Mouse (Mus musculus) lung, postnatal 10 days (tissue): Measurements from ENCODE around the gene Nat8f4.
"Not testable (repeated sequence)": the region's sequence is repeated elsewhere in the genome, so short reads cannot be mapped to it uniquely, and the experiment has no call there.

ENCODE experiments used
- DNase-seq: peaks from one replicate; pipeline ENCODE4 v3.0.0; 2021

Nat8f4 gene

DNA sequence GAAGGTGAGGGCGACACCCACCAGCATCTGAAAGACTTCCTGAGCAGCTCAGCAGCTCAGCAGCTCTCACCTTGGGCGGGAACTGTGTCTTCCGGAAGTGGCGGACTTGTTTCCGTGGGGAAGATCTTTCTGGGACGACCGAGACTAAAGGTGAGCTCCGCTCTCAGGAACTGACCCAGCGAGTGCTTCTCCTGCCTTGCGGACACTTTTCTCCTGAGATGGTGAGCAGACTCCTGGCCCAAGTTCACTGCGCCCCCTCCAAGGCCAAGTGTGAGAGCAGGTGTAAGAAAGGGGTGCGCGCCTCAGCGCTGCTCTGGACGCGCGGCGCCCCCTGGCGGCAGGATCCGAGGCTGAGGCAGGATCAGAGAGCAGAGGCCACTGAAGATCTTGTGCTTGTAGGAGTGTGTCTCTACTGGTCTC is at the start of gene Nat8f4:
Nat8f4 (minus strand) TSS at position 243 of the 420 bp plus-strand sequence.
- peak; percentile 79 for DNase-seq

DNA sequence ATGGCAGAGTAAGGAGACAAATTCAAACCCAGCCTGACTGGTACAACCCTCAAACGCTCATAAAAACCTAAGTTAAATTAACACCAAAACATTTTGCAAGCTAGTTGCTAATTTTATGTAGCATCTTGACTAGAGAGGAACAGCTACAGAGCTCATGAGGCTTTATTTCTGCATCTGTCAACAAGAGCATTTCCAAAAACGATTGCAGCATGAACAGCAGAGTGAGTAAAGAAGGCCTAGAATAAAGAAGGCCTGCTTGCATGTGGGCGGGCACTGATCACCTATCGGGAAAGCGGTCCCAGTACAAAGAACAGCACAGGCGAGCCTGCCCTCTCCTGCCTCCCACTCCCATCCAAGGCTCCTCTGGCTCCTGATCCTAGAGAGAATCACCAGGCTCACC is 43.9 kb upstream of the Nat8f4 start:
- DNase-seq = no peak

DNA sequence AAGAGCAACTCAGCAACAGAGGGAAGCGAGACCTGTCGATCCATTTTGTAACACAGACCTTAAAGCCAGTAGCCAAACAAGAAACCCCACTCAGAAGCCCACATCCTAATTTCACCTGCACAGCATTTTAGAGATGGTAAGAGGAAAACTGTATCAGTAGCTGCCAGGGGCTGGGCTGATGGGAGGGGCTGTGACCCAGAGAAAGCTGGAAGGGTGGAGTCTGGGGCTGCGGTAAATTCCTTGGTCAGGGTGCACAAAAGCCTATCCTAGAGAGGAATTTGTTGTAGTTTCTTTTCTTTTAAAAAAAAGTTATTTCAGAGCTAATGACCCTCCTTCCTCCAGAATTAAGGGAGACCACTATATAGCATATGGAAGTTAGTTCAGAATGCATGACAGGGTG is 37.8 kb upstream of the Nat8f4 start:
- DNase-seq = no peak

DNA sequence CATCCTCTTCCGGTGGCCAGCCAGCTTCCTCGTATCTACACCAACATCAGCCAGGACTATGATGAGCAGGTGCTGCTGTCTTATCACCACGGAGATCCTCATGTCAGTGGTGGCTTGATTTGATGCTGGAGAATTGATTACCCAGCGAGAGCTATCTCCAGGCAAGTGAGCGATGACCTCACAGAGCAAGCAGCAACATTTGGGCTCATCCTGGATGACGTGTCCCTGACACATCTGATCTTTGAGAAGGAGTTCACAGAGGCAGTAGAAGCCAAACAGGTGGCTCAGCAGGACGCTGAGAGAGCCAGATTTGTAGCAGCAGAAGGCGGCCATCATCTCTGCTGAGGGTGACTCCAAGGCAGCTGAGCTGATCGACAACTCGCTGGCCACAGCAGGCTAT is 34.0 kb upstream of the Nat8f4 start:
- DNase-seq = no peak

DNA sequence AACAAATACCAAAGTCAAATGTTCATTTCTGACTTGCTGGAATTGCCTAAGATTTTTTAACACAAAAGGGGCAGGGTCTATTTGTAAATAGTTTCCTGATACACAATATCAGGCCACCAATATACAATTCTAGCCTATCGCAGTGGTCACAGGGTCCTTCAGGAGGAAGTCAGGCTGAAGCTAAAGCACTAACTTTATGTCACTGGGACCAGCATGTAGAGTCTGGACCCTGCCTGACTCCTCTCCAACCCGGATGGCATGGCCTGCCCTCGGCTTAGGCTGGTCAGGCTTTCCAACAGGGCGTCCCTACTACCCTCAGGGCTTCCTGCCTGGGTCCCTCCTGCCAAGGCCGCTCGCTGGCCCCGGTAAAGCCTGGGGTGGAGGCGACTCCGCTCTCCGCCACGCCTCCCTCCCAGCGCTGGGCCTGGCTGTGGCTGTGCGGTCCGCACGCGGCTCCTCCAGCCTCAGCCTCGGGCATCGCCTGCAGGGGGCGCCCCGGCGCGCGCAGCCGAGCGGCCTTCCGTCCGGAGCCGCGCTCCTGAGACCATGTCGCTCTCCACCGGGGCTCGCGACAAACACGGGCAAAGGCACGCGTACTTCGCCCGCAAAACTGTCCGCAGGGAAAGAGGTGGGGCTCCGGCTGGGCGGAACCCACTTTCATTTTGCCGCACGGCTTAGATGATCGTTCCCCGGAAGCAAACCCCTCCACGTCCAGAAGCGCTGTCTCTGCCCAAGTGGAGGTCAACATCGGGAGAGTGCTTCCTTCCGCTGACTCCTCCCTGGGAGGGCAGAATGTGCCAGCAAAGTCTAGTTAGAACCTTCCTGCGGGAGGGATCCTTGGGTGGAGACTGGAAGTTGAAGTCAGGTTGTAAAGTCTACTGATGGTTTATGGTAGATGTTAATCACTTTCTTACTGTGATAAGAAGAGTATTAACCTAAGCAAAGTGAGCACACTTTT is 32.1 kb upstream of the Nat8f4 start:
- peak; percentile 93 for DNase-seq

DNA sequence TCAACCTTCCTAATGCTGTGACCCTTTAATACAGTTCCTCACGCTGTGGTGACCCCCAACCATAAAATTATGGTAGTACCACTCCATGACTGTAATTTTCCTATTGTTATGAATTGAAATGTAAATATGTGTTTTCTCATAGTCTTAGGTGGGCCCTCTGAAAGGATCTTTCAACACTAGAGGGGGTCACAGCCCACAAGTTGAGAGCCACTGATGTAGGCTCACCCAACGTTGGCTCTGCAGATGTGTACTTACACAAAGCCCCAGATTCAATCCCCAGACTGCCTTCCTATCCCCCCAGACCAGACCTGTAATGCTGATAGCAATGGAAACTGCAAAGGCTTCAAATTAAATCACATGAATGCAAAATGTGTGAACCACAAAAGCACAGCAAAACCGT is 31.0 kb upstream of the Nat8f4 start:
- DNase-seq = no peak

DNA sequence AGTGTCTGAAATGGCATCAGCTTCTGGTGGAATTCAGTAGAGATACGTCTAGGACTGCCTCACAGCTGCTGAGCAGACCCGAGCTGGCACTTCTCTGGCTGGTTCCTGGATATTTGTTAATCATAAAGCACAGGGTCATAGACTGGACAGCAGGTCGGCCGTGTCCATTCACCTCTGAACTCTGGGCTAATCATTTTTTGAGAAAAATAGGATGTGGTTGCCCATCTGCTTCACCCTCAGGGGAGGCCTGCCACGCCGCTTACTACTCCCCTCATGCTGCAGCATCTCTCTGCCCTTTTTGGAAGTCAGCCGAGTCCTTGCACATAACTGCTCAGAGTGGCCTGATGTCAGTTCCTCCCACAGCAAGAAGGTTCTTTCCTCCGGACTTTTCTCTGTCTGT is 29.4 kb upstream of the Nat8f4 start:
- DNase-seq = no peak

DNA sequence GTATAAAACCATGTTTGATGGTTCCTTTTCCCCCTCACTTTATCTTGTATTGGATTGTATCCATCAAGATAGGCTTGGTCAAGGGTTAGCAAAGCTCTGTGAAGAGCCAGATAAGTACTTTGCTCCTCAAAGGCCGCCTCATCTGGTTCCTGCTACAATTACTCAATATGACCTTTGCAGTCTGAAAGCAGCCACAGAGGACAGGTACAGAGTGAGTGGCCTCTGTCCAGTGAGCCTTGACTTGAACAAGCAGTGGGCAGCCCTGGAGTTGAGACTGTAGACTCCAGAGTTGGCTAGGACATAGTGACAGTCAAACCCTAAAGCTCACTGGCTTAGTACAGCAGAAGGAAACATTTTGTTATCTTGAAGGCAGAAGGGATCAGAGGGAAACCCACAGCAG is 24.6 kb upstream of the Nat8f4 start:
- no peak for DNase-seq

DNA sequence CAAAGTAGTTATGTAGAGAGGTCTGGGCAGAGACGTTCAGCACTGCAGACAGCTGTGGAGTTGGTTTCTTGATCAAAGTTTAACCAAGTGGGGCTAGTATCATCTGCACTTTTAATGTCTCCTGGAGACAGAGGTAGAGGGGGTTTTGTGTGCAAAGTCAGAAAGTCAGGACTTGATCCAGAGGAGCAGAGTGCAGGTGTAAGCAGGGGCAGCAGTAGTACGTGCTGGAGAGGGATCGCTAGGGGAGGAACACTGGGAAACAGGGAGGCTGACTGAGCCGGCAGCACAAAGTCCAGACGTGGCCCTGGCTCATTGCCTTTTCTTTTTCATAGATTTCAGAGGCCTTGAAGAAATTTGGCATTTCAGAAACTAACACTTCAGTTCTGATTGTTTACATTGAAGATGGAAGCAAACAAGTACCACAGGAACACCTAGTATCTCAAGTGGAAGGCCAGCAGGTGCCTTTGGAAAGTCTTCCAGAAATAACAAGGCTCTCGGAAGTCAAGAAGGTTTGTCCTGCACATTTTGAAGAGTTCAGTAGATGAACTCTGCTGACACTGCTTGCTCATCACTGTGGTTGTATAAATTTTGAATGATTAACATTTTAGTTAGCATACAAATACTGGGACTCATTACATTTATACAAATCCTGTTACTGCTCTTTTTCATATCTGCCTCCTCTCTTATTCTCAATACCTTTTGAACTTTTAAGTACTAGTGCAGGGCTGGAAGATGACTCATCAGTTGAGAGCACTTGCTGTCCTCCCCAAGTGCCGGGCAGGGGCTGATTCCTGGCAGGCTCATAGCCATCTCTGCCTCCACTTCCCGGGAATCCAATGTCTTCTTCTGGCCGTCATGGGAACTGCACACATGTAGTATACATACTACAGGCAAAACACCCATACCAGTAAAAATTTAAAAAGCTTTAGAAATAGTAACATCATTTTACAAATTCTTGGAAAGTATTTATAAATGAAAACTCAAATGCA is 23.1 kb upstream of the Nat8f4 start:
- DNase-seq = no peak

DNA sequence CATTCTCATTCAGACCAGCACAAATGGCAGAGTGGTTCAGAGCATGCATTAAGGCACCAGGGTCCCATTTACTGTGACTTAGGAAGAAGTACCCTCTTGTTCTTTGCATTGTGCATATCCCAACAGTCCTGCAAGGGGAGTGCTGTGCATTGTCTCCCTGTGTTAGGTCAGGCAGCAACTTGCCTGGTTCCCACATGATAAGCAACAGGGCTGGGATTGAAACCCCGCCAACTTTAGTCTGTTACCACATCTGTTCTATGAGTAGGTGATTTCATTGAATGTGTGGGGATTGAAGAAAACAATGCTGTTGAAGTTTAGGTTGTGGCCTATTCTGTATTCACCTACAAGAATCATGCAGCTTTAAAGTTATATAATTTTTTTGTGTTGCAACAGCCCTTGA is 22.0 kb upstream of the Nat8f4 start:
- DNase-seq = no peak

DNA sequence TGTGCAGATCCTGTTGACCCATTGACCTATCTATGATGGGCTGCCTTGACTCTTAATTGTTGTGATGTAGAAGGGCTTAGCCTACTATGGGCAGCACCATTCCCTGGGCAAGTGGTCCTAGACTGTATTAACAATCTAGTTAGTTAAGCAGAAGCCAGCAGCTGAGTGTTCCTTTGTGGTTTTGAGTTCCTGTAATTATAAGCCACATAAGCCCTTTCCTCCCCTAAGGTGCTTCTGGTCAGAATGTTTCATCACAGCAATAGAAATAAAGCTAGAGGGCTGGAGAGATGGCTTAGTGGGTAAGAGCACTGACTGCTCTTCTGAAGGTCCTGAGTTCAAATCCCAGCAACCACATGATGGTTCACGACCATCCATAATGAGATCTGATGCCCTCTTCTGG is 19.0 kb upstream of the Nat8f4 start:
- DNase-seq = no peak

DNA sequence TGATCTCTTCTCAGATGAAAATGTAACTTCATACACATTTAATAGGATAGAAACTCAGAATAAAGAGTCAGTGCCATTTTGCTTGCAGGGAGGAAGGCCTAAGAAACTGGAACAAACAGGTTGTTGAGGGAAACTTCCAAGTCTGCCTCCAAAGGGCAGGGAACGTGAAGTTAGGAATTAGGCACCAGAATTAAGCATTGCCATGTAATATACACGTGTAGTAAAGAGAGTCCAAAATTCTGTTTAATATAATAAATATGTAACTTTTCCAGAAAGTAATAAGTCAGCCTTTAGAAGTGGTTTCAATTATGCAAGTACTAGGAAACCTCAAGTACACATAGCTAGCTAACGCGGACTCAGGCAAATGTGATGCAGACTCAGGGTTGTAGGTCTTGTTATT is 14.7 kb upstream of the Nat8f4 start:
- DNase-seq = no peak

DNA sequence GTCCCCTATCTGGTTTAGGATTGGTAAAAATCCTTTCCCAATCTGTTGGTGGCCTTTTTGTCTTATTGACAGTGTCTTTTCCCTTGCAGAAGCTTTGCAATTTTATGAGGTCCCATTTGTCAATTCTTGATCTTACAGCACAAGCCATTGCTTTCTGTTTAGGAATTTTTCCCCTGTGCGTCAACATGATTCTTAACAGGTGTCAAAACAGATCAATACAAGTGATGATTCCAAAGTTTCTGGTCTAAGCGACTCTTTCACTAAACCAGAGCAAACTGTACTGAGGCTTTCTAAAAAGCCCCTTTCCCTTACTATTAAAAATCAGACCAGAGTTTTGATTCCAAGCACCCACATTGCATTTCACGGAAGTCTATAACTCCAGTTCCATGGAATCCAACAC is 13.7 kb upstream of the Nat8f4 start:
- DNase-seq = not testable (repeated sequence)

DNA sequence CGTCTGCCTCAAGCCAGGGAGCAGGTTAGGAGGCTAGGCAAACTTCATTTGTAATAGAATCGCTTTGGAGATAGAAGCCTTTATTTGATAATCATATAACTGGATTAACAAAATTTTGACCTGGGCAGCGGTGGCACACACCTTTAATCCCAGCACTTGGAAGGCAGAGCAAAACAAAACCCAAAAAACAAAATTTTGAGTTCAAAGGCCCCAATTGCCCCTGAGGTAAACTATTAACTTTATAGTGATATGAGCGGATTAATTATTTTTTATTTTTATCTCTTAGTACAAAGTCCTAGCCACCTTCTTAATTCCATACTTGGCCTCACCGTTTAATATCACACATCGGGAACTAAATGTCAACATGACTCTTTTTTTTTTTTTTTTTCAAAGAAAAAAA is 11.9 kb upstream of the Nat8f4 start:
- DNase-seq = no peak

DNA sequence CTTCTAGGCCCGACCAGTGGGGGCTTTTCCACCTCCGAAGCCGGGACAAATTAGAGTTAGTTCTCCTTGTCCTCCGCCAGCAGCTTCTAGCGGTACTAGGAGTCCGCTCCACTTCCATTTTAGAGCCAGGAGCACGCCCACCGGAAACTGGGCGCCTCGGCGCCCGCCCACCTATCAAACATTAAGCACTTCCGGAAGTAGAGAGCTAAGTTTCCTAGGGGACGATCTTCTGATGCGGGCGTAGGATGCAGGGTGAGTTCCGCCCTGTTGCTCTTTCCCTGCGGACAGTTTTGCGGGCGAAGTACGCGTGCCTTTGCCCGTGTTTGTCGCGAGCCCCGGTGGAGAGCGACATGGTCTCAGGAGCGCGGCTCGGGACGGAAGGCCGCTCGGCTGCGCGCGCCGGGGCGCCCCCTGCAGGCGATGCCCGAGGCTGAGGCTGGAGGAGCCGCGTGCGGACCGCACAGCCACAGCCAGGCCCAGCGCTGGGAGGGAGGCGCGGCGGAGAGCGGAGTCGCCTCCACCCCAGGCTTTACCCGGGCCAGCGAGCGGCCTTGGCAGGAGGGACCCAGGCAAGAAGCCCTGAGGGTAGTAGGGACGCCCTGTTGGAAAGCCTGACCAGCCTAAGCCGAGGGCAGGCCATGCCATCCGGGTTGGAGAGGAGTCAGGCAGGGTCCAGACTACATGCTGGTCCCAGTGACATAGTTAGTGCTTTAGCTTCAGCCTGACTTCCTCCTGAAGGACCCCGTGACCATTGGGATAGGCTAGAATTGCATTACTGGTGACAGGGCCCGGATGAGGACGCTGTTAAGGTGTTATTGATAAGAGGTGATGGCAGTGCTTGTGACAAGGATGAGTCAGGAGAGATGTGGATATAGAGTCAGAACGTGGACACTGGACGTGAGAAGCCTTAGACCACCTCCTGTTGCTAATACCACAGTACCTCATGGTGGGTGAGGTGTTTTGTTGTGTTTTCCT is 11.1 kb upstream of the Nat8f4 start, which contains the start of gene Nat8f1:
Nat8f1 (minus strand) TSS at position 149 of the 975 bp plus-strand sequence.
- peak; percentile 94 for DNase-seq

DNA sequence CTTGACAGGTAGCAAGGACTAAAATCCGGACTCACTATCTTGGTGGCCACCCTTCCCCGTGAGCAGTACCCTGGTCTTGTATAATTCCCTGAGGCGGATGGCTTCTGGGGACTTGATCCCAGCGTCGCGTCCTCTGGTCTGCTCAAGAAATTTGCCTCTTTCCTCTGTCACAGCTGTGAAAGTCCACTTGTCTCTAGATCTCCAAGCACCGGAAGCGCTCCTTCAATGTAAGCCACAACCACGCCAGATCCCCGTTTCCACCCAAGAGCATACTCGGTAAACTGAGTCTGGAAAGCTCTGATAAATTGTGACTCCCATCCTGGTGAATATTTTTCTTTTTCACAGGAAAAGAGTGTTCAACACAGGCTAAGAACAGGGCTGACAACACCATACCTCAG is 10.5 kb upstream of the Nat8f4 start:
- no peak for DNase-seq

DNA sequence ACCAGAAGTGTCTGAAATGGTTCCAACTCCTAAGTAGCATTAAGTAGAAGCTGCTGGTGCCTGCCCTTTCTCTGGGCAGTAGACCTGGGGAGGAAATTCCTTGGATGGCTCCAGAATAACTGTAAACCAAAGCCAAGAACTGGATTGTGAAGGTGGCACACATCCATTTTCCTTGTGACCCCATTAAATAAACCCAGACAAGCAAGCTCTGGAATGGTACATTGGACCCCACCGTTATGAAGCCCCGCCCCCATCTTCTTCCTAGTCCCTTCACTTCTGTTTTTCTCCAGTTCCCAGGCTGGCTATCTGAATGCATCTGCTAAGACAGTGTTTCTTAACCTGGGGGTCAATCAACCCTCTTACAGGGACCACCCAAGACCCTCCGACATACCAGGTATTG is 6.9 kb upstream of the Nat8f4 start, which contains the start of gene Tprkb:
Tprkb (plus strand) TSS at position 279 of the 400 bp plus-strand sequence.
- DNase-seq = no peak

DNA sequence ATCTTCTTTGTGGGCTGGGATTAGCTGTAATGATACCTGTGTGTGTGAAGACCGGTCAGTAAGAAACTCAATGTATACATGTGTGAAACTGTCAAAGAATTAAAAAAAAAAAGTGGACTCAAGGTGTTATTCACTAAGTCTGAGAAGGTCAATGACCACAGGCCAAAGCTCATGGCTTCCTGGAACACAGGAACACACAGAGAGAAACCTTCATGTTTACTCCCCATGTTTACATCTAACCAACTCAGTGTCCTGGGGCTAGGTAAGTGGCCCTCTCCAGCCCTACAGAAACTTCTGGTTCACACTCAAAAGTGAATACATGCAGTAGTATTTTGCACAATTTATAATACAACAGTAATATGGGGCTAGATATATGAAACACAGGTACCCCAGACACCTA is 5.0 kb upstream of the Nat8f4 start:
- DNase-seq = no peak

DNA sequence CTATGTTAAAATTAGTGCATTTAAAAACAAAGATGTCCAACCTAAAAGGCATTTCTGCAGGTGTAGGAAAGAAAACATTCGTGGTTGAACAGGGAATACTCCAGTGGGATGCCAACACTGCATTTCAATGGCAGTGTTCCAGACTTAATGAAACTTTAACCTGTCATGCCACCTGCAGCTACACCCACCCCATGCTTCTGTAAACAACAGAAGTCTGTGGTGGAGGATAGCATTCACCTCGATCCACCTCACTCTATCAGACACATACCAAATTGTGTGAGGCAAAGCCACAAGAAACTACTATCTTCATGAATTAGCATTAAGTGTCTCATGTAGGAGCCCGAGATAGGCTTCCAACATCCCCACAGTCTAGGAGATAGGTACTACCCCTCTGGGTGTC is 3.7 kb upstream of the Nat8f4 start:
- DNase-seq = no peak

DNA sequence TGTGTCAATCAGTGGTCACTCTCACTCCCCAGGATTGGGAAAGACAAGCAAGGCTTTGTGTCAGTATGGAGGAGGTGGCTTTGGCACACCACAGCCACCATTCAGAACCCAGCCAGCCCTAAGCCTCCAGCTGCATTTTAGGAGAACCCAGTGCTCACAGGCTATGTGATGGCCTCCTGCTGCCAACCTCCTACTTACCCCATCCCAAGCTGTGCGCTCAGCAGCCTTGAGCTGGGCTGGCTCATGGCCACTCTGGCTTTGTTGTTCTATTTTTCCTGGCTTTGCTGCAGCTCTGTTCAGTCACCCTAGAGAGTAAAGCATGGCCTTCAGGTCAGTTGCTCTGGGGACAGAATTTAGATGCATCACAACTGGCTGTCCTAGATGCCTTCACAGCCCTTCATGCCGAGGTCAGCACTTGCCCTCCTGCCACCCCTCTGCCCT is 2.2 kb upstream of the Nat8f4 start:
- peak; percentile 27 for DNase-seq

DNA sequence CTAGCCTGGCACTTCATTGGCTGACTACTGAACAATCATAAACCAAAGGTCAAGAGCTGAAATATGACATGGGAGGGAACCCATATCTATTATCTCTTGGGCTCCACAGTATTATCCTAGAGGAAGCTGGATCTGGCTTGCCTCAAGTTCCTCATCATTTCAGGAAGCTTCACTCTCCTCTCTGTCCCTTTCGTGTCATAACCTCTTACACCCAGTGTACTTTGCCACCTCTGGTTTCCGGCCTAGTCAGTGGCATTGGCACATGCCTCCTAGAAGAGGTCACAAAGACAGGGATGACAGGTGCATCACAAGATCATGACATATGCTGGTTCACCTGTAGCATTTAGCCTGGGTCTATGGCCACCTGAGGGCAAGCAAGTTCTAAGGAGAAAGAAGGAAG is 2.4 kb downstream of the Nat8f4 start:
- DNase-seq = no peak
